Mouse (Mus musculus) embryonic facial prominence, embryonic 10.5 days (tissue): ENCODE data around the gene Stk38. TPM values are rescaled to one million over a fixed set of nuclear protein-coding genes. Genes with fewer than 3 reads are reported as not detected.

ENCODE experiments used
- DNase-seq: peaks from one replicate; pipeline ENCODE4 v3.0.0-alpha.2; 2017; ENCODE audit warnings: low spot score
- H3K27ac ChIP-seq: fragments of 300-500 bp; sonication (generic); replicated peaks from 2 replicates; pipeline ENCODE4 v1.5.1; 2016; ENCODE audit warnings: mild to moderate bottlenecking
- H3K27me3 ChIP-seq: fragments of 300-500 bp; sonication (generic); replicated peaks from 2 replicates; pipeline ENCODE4 v1.6.1; 2016; ENCODE audit warnings: low read depth, mild to moderate bottlenecking; ENCODE audit not compliant: poor library complexity, severe bottlenecking
- H3K36me3 ChIP-seq: fragments of 300-500 bp; sonication (generic); replicated peaks from 2 replicates; pipeline ENCODE4 v1.6.1; 2016; ENCODE audit warnings: mild to moderate bottlenecking, moderate library complexity
- H3K4me1 ChIP-seq: fragments of 300-500 bp; sonication (generic); 2 replicates; pipeline ENCODE4 v1.6.1; 2016
- H3K4me3 ChIP-seq: fragments of 300-500 bp; sonication (generic); 2 replicates; pipeline ENCODE4 v1.5.1; 2016; ENCODE audit warnings: mild to moderate bottlenecking, moderate library complexity
- H3K9me3 ChIP-seq: fragments of 300-500 bp; sonication (generic); 2 replicates; pipeline ENCODE4 v1.6.1; 2016; ENCODE audit warnings: mild to moderate bottlenecking
- WGBS: fragments of 180-500 bp; shearing (Covaris S2); methylation state at CpG from one replicate; pipeline ENCODE4 v1.1.7; 2016; 5-methylcytosine and 5-hydroxymethylcytosine counted together
- polyA plus RNA-seq: library from polyadenylated mRNA; unstranded; fragments of >200 nt; fragmentation: Nextera tagmentation; extraction: Ambion mirVana; gene quantifications from 2 replicates; pipeline ENCODE4 v1.2.1, GENCODE M21; 2016

The Stk38 gene
- polyA plus RNA-seq, 1 experiment from 2014 or later, result 125 TPM

GRCm38 (mm10) chr17:28940776-28941555 is 66.8 kb downstream of the Stk38 start:
- Histone ChIP-seq H3K27ac (no peak overlapping the region), H3K36me3 (no peaks in the 10 kb centered on the region), H3K4me3 (no peak overlapping the region), H3K27me3 (no peaks in the 10 kb centered on the region), H3K9me3 (peaks cover 6% of the 10 kb centered on the region; the same call in 1 of the 2 replicates), H3K4me1 (no peaks in the 10 kb centered on the region)
- DNase-seq, result no peak
- 93% methylated on average over 25 of the region's 25 CpGs for WGBS

GRCm38 (mm10) chr17:28936622-28937345 is 71.0 kb downstream of the Stk38 start:
- Histone ChIP-seq H3K9me3 (peaks cover 5% of the 10 kb centered on the region; the same call in 1 of the 2 replicates), H3K36me3 (no peaks in the 10 kb centered on the region), H3K27me3 (no peaks in the 10 kb centered on the region), H3K4me1 (peaks cover 3% of the 10 kb centered on the region), H3K4me3 (no peak overlapping the region), H3K27ac (no peak overlapping the region)
- WGBS, result 81% methylated on average over 10 of the region's 10 CpGs
- peak; percentile 55 for DNase-seq

DNA sequence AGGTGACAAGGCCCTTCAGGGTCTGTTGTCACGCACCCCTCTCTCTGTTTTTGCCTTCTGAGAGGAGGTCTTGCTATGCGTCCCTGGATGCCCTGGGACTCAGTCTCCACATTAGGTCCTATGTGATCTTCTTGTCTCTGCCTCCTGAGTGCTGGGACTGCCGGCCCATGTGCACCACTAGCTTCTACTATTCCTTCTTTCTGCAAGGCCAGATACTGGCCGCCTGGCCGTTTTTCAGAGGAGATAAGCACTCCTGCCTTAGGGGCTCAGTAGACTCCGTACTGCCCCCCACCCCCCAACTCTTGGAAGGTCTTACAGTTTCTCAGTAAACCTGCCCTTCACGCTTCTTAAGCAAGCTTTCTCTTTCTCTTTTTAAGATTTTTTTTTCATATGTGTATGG is 71.7 kb downstream of the Stk38 start:
- WGBS, result 89% methylated on average over 7 of the region's 7 CpGs
- no peak for DNase-seq

GRCm38 (mm10) chr17:28934120-28934916 is 73.5 kb downstream of the Stk38 start:
- H3K4me1 ChIP-seq, result peaks cover 16% of the 10 kb centered on the region
- no peaks in the 10 kb centered on the region for H3K27me3 ChIP-seq
- H3K9me3 ChIP-seq, result no peaks in the 10 kb centered on the region
- DNase-seq, result no peak
- WGBS, result 76% methylated on average over 19 of the region's 19 CpGs
- H3K36me3 ChIP-seq, result no peaks in the 10 kb centered on the region
- no peak overlapping the region for H3K27ac ChIP-seq
- H3K4me3 ChIP-seq, result no peak overlapping the region

More for the DNA sequence above, 71.7 kb downstream of the Stk38 start:
- no peaks in the 10 kb centered on the region for H3K9me3 ChIP-seq
- no peak overlapping the region for H3K27ac ChIP-seq
- no peak overlapping the region for H3K4me3 ChIP-seq
- no peaks in the 10 kb centered on the region for H3K36me3 ChIP-seq
- H3K27me3 ChIP-seq, result no peaks in the 10 kb centered on the region
- H3K4me1 ChIP-seq, result peaks cover 5% of the 10 kb centered on the region

- Histone ChIP-seq H3K36me3 (no peaks in the 10 kb centered on the region), H3K9me3 (no peaks in the 10 kb centered on the region), H3K27me3 (no peaks in the 10 kb centered on the region), H3K4me1 (peaks cover 16% of the 10 kb centered on the region), H3K27ac (no peak overlapping the region), H3K4me3 (no peak overlapping the region)
- DNase-seq, result no peak
- WGBS, result 85% methylated on average over 4 of the region's 4 CpGs
Measured at GRCm38 (mm10) chr17:28932274-28932673, 75.5 kb downstream of the Stk38 start.

GRCm38 (mm10) chr17:28931436-28932211 is 76.2 kb downstream of the Stk38 start:
- Histone ChIP-seq H3K9me3 (no peaks in the 10 kb centered on the region), H3K27ac (peak overlapping the region; percentile 89), H3K27me3 (no peaks in the 10 kb centered on the region), H3K4me3 (no peak overlapping the region), H3K36me3 (no peaks in the 10 kb centered on the region), H3K4me1 (peaks cover 16% of the 10 kb centered on the region)
- WGBS, result 90% methylated on average over 18 of the region's 18 CpGs
- no peak for DNase-seq

GRCm38 (mm10) chr17:28930392-28931074 is 77.3 kb downstream of the Stk38 start:
- 32% methylated on average over 14 of the region's 14 CpGs for WGBS
- no peaks in the 10 kb centered on the region for H3K27me3 ChIP-seq
- H3K36me3 ChIP-seq, result no peaks in the 10 kb centered on the region
- peak overlapping the region; percentile 31 for H3K4me3 ChIP-seq
- no peaks in the 10 kb centered on the region for H3K9me3 ChIP-seq
- H3K27ac ChIP-seq, result peak overlapping the region; percentile 89
- peaks cover 22% of the 10 kb centered on the region for H3K4me1 ChIP-seq
- DNase-seq, result peak; percentile 72

- DNase-seq, result no peak
- Histone ChIP-seq H3K4me3 (no peak overlapping the region), H3K36me3 (no peaks in the 10 kb centered on the region), H3K9me3 (no peaks in the 10 kb centered on the region), H3K27me3 (no peaks in the 10 kb centered on the region), H3K4me1 (peaks cover 22% of the 10 kb centered on the region), H3K27ac (no peak overlapping the region)
- 93% methylated on average over 4 of the region's 4 CpGs for WGBS
Measured at GRCm38 (mm10) chr17:28929369-28929768, 78.4 kb downstream of the Stk38 start.

DNA sequence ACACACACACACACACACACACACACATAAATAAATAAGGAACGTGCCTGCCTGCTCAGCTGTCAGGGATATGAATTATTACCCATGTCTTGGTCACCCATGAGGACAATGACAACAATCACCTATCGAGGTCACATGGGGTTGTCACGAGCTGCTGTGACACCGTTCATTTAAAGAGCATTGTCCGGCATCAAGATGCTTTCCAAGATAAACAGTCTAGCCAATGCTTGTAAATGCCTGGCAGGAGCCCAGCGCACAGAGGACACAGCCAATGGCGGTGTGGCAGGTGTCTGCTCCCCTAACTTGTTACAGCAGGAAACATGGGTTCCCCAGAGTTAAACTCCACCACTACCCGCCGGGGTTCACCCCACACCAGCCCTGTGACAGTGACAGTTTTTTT is 79.8 kb downstream of the Stk38 start:
- H3K9me3 ChIP-seq, result no peaks in the 10 kb centered on the region
- DNase-seq, result no peak
- no peaks in the 10 kb centered on the region for H3K27me3 ChIP-seq
- H3K27ac ChIP-seq, result no peak overlapping the region
- H3K36me3 ChIP-seq, result no peaks in the 10 kb centered on the region
- H3K4me3 ChIP-seq, result no peak overlapping the region
- peaks cover 24% of the 10 kb centered on the region for H3K4me1 ChIP-seq
- WGBS, result 90% methylated on average over 9 of the region's 9 CpGs

- Histone ChIP-seq H3K4me1 (peaks cover 24% of the 10 kb centered on the region), H3K9me3 (no peaks in the 10 kb centered on the region), H3K36me3 (no peaks in the 10 kb centered on the region), H3K27ac (no peak overlapping the region), H3K4me3 (no peak overlapping the region), H3K27me3 (no peaks in the 10 kb centered on the region)
- DNase-seq, result peak; percentile 61
- 49% methylated on average over 15 of the region's 15 CpGs for WGBS
Measured at GRCm38 (mm10) chr17:28926866-28927635, 80.7 kb downstream of the Stk38 start.

DNA sequence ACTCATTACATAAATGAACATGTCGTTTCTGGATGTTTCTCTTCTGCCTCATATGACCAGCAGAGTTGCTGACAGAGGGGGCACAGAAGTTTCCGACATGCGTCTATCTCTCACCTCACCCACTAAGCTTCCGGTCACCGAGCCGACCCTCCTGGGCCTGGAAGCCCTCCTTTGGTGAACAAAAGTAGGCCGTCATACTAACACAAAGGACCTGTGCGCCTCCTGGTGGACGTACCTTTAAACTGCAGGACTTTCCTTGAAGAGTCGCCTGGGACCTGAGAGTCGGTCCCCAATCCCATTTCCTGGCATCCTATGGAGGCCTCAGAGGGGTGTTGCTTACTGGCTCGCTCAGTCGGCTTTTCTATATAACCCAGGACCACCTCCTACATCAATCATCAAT is 81.4 kb downstream of the Stk38 start:
- 19% methylated on average over 13 of the region's 13 CpGs for WGBS
- Histone ChIP-seq H3K36me3 (no peaks in the 10 kb centered on the region), H3K4me1 (peaks cover 24% of the 10 kb centered on the region), H3K9me3 (no peaks in the 10 kb centered on the region), H3K4me3 (no peak overlapping the region), H3K27me3 (no peaks in the 10 kb centered on the region), H3K27ac (no peak overlapping the region)
- peak; percentile 86 for DNase-seq
